Mouse (Mus musculus) E14TG2a.4 (cell line): ENCODE results near the gene Ehf.

ENCODE experiments used
- CTCF ChIP-seq: conservative IDR thresholded peaks from 2 replicates; pipeline ENCODE4 v1.5.1; 2014; ENCODE audit warnings: low read length
- NANOG ChIP-seq: IDR thresholded peaks from 2 replicates; pipeline ENCODE4 v1.6.1; 2014; ENCODE audit warnings: borderline replicate concordance, low read length, mixed read lengths
- POU5F1 ChIP-seq: IDR thresholded peaks from 2 replicates; pipeline ENCODE4 v1.6.1; 2014; ENCODE audit warnings: low read length, borderline replicate concordance

DNA sequence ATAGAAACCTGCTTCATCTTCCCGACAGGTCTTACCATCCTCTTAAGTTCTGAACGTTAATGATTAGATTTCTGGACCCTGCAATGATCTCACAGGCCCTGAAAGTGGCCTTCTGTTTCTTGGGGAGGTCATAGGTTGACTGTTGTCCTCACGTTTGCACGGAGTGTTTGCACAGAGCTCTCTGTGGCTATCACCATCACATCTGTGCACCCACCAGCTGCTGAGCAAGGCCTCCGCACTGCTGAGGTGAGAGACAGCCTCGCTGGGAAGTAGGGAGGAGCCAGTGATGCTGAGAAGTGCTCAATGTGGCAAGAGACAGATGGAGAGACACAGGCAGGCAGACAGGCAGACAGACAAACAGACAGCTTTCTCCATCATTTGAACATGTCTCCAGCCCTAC is 3.6 kb upstream of the Ehf start:
- no peak for TF ChIP-seq CTCF
- no peak for TF ChIP-seq POU5F1
- no peak for TF ChIP-seq NANOG
